8 mouse cellular contexts compared by ENCODE assay signal in genomic region chr15:77037278-77038161, GRCm38 (mm10). TPM values are rescaled to one million over a fixed set of nuclear protein-coding genes. Genes with fewer than 3 reads are reported as not detected.
DNase-seq lines count a peak whose midpoint lies in the region; ATAC-seq lines count a peak whose summit lies in the region.

No protein-coding gene starts in this region.

- H3K4me2 ChIP-seq in embryonic facial prominence, embryonic 12.5 days (replicated peaks) = peak overlapping the region; percentile 8
- peak overlapping the region; percentile 43 for H3K4me2 ChIP-seq in heart, embryonic 11.5 days
- peak overlapping the region; percentile 21; the same call in 1 of the 2 replicates for H3K4me2 ChIP-seq in kidney, embryonic 14.5 days (replicated peaks; ENCODE audit: low read depth, low read length)
- H3K4me2 ChIP-seq in stomach, embryonic 16.5 days (ENCODE audit: low read depth, low read length) = peak overlapping the region; percentile 30

- 0 out of 2 replicates have a peak overlapping the region, but pooled peaks have one; percentile 12 for H3K9ac ChIP-seq in embryonic facial prominence, embryonic 12.5 days
- H3K9ac ChIP-seq in heart, embryonic 11.5 days (ENCODE audit: low read depth, low read length) = peak overlapping the region; percentile 79
- peak overlapping the region; percentile 24; the same call in 1 of the 2 replicates for H3K9ac ChIP-seq in kidney, embryonic 14.5 days (ENCODE audit: low read depth, low read length)
- H3K9ac ChIP-seq in stomach, embryonic 16.5 days (ENCODE audit: low read length) = peak overlapping the region; percentile 65

- WGBS in embryonic facial prominence, embryonic 12.5 days = 16% methylated on average over 11 of the region's 11 CpGs
- WGBS in heart, embryonic 11.5 days (ENCODE audit: insufficient replicate concordance) = 12% methylated on average over 11 of the region's 11 CpGs
- 12% methylated on average over 11 of the region's 11 CpGs for WGBS in kidney, embryonic 14.5 days
- 9% methylated on average over 11 of the region's 11 CpGs for WGBS in stomach, embryonic 16.5 days

- H3K9me3 ChIP-seq in embryonic facial prominence, embryonic 12.5 days = no peaks in the 10 kb centered on the region
- no peaks in the 10 kb centered on the region for H3K9me3 ChIP-seq in heart, embryonic 11.5 days (replicated peaks; ENCODE audit: control insufficient read depth, low read length)
- no peaks in the 10 kb centered on the region for H3K9me3 ChIP-seq in kidney, embryonic 14.5 days (ENCODE audit: control insufficient read depth, low read length)
- H3K9me3 ChIP-seq in stomach, embryonic 16.5 days (replicated peaks; ENCODE audit: control insufficient read depth, low read length) = no peaks in the 10 kb centered on the region

- no peaks in the 10 kb centered on the region for H3K36me3 ChIP-seq in embryonic facial prominence, embryonic 12.5 days
- H3K36me3 ChIP-seq in heart, embryonic 11.5 days (ENCODE audit: control insufficient read depth, insufficient read depth, low read length) = no peaks in the 10 kb centered on the region
- no peaks in the 10 kb centered on the region for H3K36me3 ChIP-seq in kidney, embryonic 14.5 days (ENCODE audit: control insufficient read depth, insufficient read depth, low read length)
- H3K36me3 ChIP-seq in stomach, embryonic 16.5 days (ENCODE audit: control insufficient read depth, insufficient read depth, low read length) = no peaks in the 10 kb centered on the region

- peak; percentile 46 for DNase-seq in ZHBTc4 (ENCODE audit: low read depth, low spot score)
- DNase-seq in lung, postnatal 14 days = peak; percentile 47
- DNase-seq in B cell, adult 2 months = no peak
- DNase-seq in layer of hippocampus, adult 18-20 months (ENCODE audit: low spot score in 2 of 2) = no peak

- H3K4me3 ChIP-seq in embryonic facial prominence, embryonic 12.5 days = no peak overlapping the region
- 0 out of 2 replicates have a peak overlapping the region, but pooled peaks have one; percentile 5 for H3K4me3 ChIP-seq in heart, embryonic 11.5 days (ENCODE audit: low read depth, low read length)
- no peak overlapping the region for H3K4me3 ChIP-seq in kidney, embryonic 14.5 days (ENCODE audit: low read length)
- H3K4me3 ChIP-seq in stomach, embryonic 16.5 days (replicated peaks; ENCODE audit: low read length) = no peak overlapping the region

- no peaks in the 10 kb centered on the region for H3K27me3 ChIP-seq in embryonic facial prominence, embryonic 12.5 days
- H3K27me3 ChIP-seq in heart, embryonic 11.5 days (ENCODE audit: control insufficient read depth, insufficient read depth, low read length) = no peaks in the 10 kb centered on the region
- no peaks in the 10 kb centered on the region for H3K27me3 ChIP-seq in kidney, embryonic 14.5 days (ENCODE audit: control insufficient read depth, insufficient read depth, low read length)
- H3K27me3 ChIP-seq in stomach, embryonic 16.5 days (ENCODE audit: control insufficient read depth, insufficient read depth, low read length) = no peaks in the 10 kb centered on the region

- peaks cover 52% of the 10 kb centered on the region for H3K4me1 ChIP-seq in embryonic facial prominence, embryonic 12.5 days
- peaks cover 50% of the 10 kb centered on the region for H3K4me1 ChIP-seq in heart, embryonic 11.5 days (ENCODE audit: control insufficient read depth, insufficient read depth, low read length)
- peaks cover 31% of the 10 kb centered on the region for H3K4me1 ChIP-seq in kidney, embryonic 14.5 days (ENCODE audit: control insufficient read depth, insufficient read depth, low read length)
- peaks cover 29% of the 10 kb centered on the region for H3K4me1 ChIP-seq in stomach, embryonic 16.5 days (ENCODE audit: control insufficient read depth, insufficient read depth, low read length)

- peak; percentile 86 for ATAC-seq in embryonic facial prominence, embryonic 12.5 days (ENCODE audit: insufficient number of reproducible peaks, insufficient read depth, low FRiP score, low TSS enrichment)
- peak; percentile 78 for ATAC-seq in heart, embryonic 11.5 days (replicated peaks; ENCODE audit: insufficient number of reproducible peaks, low FRiP score, low TSS enrichment)
- peak; percentile 86 for ATAC-seq in kidney, embryonic 14.5 days (ENCODE audit: low FRiP score, low TSS enrichment)
- ATAC-seq in stomach, embryonic 16.5 days (ENCODE audit: insufficient read depth, low FRiP score) = peak; percentile 87

- H3K27ac ChIP-seq in embryonic facial prominence, embryonic 12.5 days = peak overlapping the region; percentile 97
- peak overlapping the region; percentile 100 for H3K27ac ChIP-seq in heart, embryonic 11.5 days (ENCODE audit: low read depth, low read length)
- H3K27ac ChIP-seq in kidney, embryonic 14.5 days (ENCODE audit: low read depth, low read length) = peak overlapping the region; percentile 99
- H3K27ac ChIP-seq in stomach, embryonic 16.5 days (ENCODE audit: low read length) = peak overlapping the region; percentile 100

RNA-seq across cellular contexts. Expression of gene Apol6, which starts 7.0 kb away (rescaled TPM):
- polyA plus RNA-seq in embryonic facial prominence, embryonic 12.5 days (2016; fragmentation: Nextera tagmentation; extraction: Ambion mirVana) = 0.09 TPM in 1 of 2 replicates, not detected in the other
- polyA plus RNA-seq in heart, embryonic 11.5 days (2014; fragmentation: Nextera tagmentation; extraction: Ambion mirVana) = 0.16 and 0.52 TPM in 2 replicates
- not detected in 2 replicates for polyA plus RNA-seq in kidney, embryonic 14.5 days (2014; fragmentation: Nextera tagmentation; extraction: Ambion mirVana)
- polyA plus RNA-seq in stomach, embryonic 16.5 days (2015; fragmentation: Nextera tagmentation; extraction: Ambion mirVana) = 0.06 and 0.16 TPM in 2 replicates
- not detected for total RNA-seq in layer of hippocampus, adult 18-20 months (2021)

RNA-seq across cellular contexts. Expression of gene Mb, which starts 12.9 kb away (rescaled TPM):
- 1.2 and 1.3 TPM in 2 replicates for polyA plus RNA-seq in embryonic facial prominence, embryonic 12.5 days (2016; fragmentation: Nextera tagmentation; extraction: Ambion mirVana)
- 138 and 139 TPM in 2 replicates for polyA plus RNA-seq in heart, embryonic 11.5 days (2014; fragmentation: Nextera tagmentation; extraction: Ambion mirVana)
- 0.60 and 0.69 TPM in 2 replicates for polyA plus RNA-seq in kidney, embryonic 14.5 days (2014; fragmentation: Nextera tagmentation; extraction: Ambion mirVana)
- polyA plus RNA-seq in stomach, embryonic 16.5 days (2015; fragmentation: Nextera tagmentation; extraction: Ambion mirVana) = 1.6 and 2.5 TPM in 2 replicates
- total RNA-seq in layer of hippocampus, adult 18-20 months (2021) = under 1 TPM; 0.42 to 0.46 TPM

Comparison
In these comparisons a context has a peak if more than half of its experiments do, and no peak if none do; other contexts are left out.
1. DNase-seq: peak in ZHBTc4 (single experiment) and lung, postnatal 14 days (single experiment); none in B cell, adult 2 months (0 of 2) and layer of hippocampus, adult 18-20 months (0 of 2).
2. H3K9ac ChIP-seq: peak in every context shown above with its lines; median percentile 79 in heart, embryonic 11.5 days; 65 in stomach, embryonic 16.5 days; 24 in kidney, embryonic 14.5 days; 12 in embryonic facial prominence, embryonic 12.5 days.
3. RNA of gene Mb, which starts 12.9 kb away (polyA plus RNA-seq): 138 to 139 TPM in heart, embryonic 11.5 days; 1.6 to 2.5 TPM in stomach, embryonic 16.5 days, 1.2 to 1.3 TPM in embryonic facial prominence, embryonic 12.5 days and 0.60 to 0.69 TPM in kidney, embryonic 14.5 days; every median in the first group is over 10 times any median in the second.
4. Peak in every context shown above with its lines, with median percentiles within 50 percentile points of each other: ATAC-seq, H3K27ac ChIP-seq and H3K4me2 ChIP-seq.